Mouse (Mus musculus) testis, adult 2 months (tissue): ENCODE data around the gene Lgr6.

Experiments
- CTCF ChIP-seq: fragments of 200-500 bp; IDR thresholded peaks from 2 replicates; pipeline ENCODE4 v1.5.1; 2012; ENCODE audit warnings: low read depth, mild to moderate bottlenecking, inconsistent platforms, low read length, moderate library complexity; ENCODE audit not compliant: control insufficient read depth, insufficient read depth, insufficient replicate concordance
- POLR2A ChIP-seq: fragments of 200-500 bp; IDR thresholded peaks from 2 replicates; pipeline ENCODE4 v1.6.1; 2012; ENCODE audit warnings: low read depth, mild to moderate bottlenecking, inconsistent platforms, low read length, moderate library complexity; ENCODE audit not compliant: control insufficient read depth

DNA sequence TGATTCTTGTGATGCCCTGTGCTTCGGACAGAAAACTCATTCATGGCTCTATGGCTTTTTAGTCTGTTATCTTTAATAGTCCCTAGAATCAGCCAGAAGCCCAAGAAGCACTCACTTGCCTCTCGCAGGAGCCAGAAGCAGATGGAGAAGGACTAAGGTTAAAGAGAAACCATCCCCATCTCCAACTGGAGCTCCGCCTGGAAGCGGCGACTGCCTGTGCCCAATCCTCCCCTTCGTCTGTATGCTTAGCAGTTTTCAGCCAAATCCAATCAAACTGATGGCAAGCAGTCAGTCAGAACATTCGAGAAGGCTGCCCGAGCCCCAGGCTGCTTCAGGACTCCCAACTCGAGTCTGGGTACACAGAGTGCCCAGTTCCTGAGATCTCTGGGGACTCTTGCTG lies 92.6 kb downstream of the Lgr6 start:
- TF ChIP-seq POLR2A, result no peak
- no peak for TF ChIP-seq CTCF
